Mouse (Mus musculus) forebrain, embryonic 16.5 days (tissue): ENCODE results near the gene Anxa5. TPM values are rescaled to one million over a fixed set of nuclear protein-coding genes. Genes with fewer than 3 reads are reported as not detected.

Experiments used
- ATAC-seq: fragments of 200-750 bp; cut with Nextera tagmentation; 2 replicates; pipeline ENCODE4 v1.8.0; 2017; ENCODE audit warnings: mild to moderate bottlenecking, moderate library complexity
- H3K27ac ChIP-seq: fragments of 300-500 bp; sonication (generic); 2 replicates; pipeline ENCODE4 v1.5.1; 2014; ENCODE audit warnings: low read length, control low read depth
- H3K27me3 ChIP-seq: fragments of 300-500 bp; sonication (generic); replicated peaks from 2 replicates; pipeline ENCODE4 v1.6.1; 2014; ENCODE audit warnings: low read length; ENCODE audit not compliant: control insufficient read depth, insufficient read depth
- H3K36me3 ChIP-seq: fragments of 300-500 bp; sonication (generic); 2 replicates; pipeline ENCODE4 v1.6.1; 2014; ENCODE audit not compliant: control insufficient read depth, insufficient read depth
- H3K4me1 ChIP-seq: fragments of 300-500 bp; sonication (generic); replicated peaks from 2 replicates; pipeline ENCODE4 v1.6.1; 2014; ENCODE audit warnings: low read length; ENCODE audit not compliant: control insufficient read depth, insufficient read depth
- H3K4me2 ChIP-seq: fragments of 300-500 bp; sonication (generic); 2 replicates; pipeline ENCODE4 v1.6.1; 2014; ENCODE audit warnings: mild to moderate bottlenecking, low read length, control low read depth
- H3K4me3 ChIP-seq: fragments of 300-500 bp; sonication (generic); replicated peaks from 2 replicates; pipeline ENCODE4 v1.5.1; 2014; ENCODE audit warnings: mild to moderate bottlenecking, low read length, control low read depth
- H3K9ac ChIP-seq: fragments of 300-500 bp; sonication (generic); replicated peaks from 2 replicates; pipeline ENCODE4 v1.6.1; 2014; ENCODE audit warnings: low read depth, low read length, control low read depth
- H3K9me3 ChIP-seq: fragments of 300-500 bp; sonication (generic); 2 replicates; pipeline ENCODE4 v1.6.1; 2016; ENCODE audit warnings: low read length; ENCODE audit not compliant: control insufficient read depth
- WGBS: fragments of 180-500 bp; shearing (Covaris S2); extraction: QIAGEN DNeasy Blood & Tissue Kit; methylation state at CpG from one replicate; pipeline ENCODE4 v1.1.7; 2014; 5-methylcytosine and 5-hydroxymethylcytosine counted together
- polyA plus RNA-seq: library from polyadenylated mRNA; unstranded; fragments of >200 nt; fragmentation: Nextera tagmentation; extraction: Ambion mirVana; gene quantifications from 2 replicates; pipeline ENCODE4 v1.2.1, GENCODE M21; 2015

Gene Anxa5
- 54.3 and 72.7 TPM in 2 replicates for polyA plus RNA-seq

GRCm38 (mm10) chr3:36475532-36476087 is at the start of gene Anxa5, which contains the start of gene 1810062G17Rik:
Gene Anxa5, minus strand, starts transcription at chr3:36475894.
Gene 1810062G17Rik, plus strand, starts transcription at chr3:36475937.
- peak within 1 kb of the TSS; percentile 70 for H3K4me3 ChIP-seq
- no peaks in the 10 kb centered on the region for H3K36me3 ChIP-seq
- peak within 1 kb of the TSS; percentile 63 for H3K9ac ChIP-seq
- no peaks in the 10 kb centered on the region for H3K27me3 ChIP-seq
- peaks cover 13% of the 10 kb centered on the region for H3K4me1 ChIP-seq
- ATAC-seq, result peak; percentile 97
- H3K27ac ChIP-seq, result no peak within 1 kb of the TSS
- H3K9me3 ChIP-seq, result no peaks in the 10 kb centered on the region
- under 1% methylated on average over 32 of the region's 32 CpGs for WGBS
- H3K4me2 ChIP-seq, result peak within 1 kb of the TSS; percentile 99

DNA sequence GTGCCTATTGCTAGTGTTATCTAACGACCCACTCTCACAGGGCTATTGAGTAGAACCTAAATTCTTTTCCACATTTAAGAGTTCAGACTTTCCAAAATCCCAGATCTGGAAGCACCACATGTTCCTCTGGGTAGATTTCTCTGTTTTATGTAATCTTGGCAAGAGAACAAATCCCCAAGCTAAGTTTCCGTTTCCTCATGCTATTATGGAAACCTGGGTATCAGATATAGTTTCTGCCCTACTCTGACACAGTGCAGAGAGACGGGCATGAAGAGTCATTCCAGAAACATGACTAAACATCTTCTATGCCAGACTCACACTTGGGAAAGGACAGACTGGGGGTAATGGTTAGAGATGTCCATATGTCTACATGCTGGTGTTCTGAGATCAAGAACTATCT is 48.8 kb upstream of the Anxa5 start:
- peaks cover 11% of the 10 kb centered on the region; the same call in 1 of the 2 replicates for H3K27me3 ChIP-seq
- no peaks in the 10 kb centered on the region for H3K36me3 ChIP-seq
- ATAC-seq, result no peak
- H3K4me1 ChIP-seq, result peaks cover 9% of the 10 kb centered on the region
- H3K9ac ChIP-seq, result no peak overlapping the region
- no peak overlapping the region for H3K27ac ChIP-seq
- WGBS, result 80% methylated on average over 3 of the region's 3 CpGs
- no peak overlapping the region for H3K4me3 ChIP-seq
- H3K4me2 ChIP-seq, result no peak overlapping the region
- no peaks in the 10 kb centered on the region for H3K9me3 ChIP-seq

GRCm38 (mm10) chr3:36522137-36522536 is 46.4 kb upstream of the Anxa5 start:
- Histone ChIP-seq H3K9me3 (no peaks in the 10 kb centered on the region), H3K4me1 (peaks cover 9% of the 10 kb centered on the region), H3K36me3 (no peaks in the 10 kb centered on the region), H3K27me3 (peaks cover 11% of the 10 kb centered on the region; the same call in 1 of the 2 replicates), H3K4me3 (no peak overlapping the region), H3K27ac (no peak overlapping the region), H3K9ac (no peak overlapping the region), H3K4me2 (no peak overlapping the region)
- WGBS, result 6% methylated on average over 4 of the region's 4 CpGs
- ATAC-seq, result no peak

DNA sequence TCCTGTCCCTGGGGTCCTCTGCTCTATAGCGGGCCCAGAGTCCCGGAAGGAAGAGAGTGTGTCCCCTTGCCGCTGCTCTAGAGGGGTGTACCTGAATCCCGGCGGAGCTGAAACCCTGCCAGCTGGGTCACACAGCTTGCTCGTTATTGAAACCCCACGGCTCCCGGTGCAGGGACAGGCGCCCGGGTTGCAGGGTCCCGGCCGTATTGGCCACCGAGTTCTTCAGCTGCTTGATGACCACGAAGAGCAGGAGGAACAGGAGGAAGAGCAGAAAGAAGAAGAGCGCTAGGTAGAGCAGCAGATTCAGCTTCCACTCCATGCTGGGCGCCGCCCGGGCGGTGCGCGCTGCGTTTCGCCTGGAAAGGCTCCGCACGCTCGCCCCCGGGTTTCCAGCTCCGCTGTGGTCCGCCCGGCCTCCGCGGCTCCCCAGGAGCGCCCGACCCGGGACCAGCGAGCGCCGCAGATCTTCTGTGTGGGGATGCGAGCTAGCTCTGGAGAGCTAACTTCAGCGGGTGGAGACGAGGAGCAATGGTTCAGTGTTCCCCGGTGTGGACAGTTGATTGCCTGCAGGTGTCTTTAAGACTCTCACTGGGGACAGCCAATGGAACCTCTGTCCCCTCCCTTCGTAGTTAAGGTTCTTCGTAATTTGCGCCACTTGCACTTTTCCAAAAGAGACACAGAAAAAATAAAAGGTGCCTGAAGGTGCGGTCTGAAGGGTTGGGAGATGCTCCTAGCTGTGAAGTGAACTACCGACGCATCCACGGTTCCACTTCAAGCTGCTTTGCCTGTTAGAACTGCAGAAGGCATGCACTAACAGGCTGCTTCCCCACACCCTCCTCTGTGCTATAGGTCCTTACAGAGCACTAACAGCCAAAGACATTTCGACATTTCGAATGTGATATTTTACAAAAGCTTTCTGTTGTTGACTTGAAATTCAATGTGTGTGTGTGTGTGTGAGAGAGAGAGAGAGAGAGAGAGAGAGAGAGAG is 45.7 kb upstream of the Anxa5 start, which contains the start of gene Gm11549:
Gene Gm11549, minus strand, starts transcription at position 741 of the 988 bp plus-strand sequence.
- no peaks in the 10 kb centered on the region for H3K9me3 ChIP-seq
- peak; percentile 81 for ATAC-seq
- under 1% methylated on average over 51 of the region's 51 CpGs for WGBS

GRCm38 (mm10) chr3:36516196-36516595 is 40.5 kb upstream of the Anxa5 start:
- H3K4me3 ChIP-seq, result no peak overlapping the region
- no peak for ATAC-seq

More for the DNA sequence above, 45.7 kb upstream of the Anxa5 start, which contains the start of gene Gm11549:
- H3K27ac ChIP-seq, result no peak within 1 kb of the TSS
- peak within 1 kb of the TSS; percentile 90 for H3K4me2 ChIP-seq
- no peaks in the 10 kb centered on the region for H3K36me3 ChIP-seq
- peaks cover 11% of the 10 kb centered on the region; the same call in 1 of the 2 replicates for H3K27me3 ChIP-seq
- H3K4me3 ChIP-seq, result peak within 1 kb of the TSS; percentile 59
- H3K9ac ChIP-seq, result peak within 1 kb of the TSS; percentile 60
- H3K4me1 ChIP-seq, result peaks cover 9% of the 10 kb centered on the region

DNA sequence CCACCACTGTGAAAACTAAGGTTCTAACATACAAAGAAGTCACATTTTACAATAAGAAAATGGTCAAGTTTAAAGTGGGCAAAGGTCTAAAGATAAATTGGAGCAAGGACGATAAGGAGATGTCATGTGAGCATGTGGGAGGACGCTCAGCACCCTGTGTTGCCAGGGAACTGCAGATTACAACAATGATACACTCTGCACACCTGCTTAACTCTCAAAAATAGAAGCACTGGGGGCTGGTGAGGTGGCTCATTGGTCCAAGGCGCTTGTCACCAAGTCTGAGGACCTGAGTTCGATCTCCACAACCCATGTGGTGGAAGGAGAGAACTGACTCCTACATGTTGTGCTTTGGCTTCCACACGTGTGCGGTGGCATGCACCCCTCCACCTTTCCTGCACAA is 35.8 kb upstream of the Anxa5 start:
- H3K9me3 ChIP-seq, result no peaks in the 10 kb centered on the region
- H3K36me3 ChIP-seq, result no peaks in the 10 kb centered on the region
- no peaks in the 10 kb centered on the region for H3K4me1 ChIP-seq
- no peak for ATAC-seq
- no peak overlapping the region for H3K9ac ChIP-seq
- 90% methylated on average over 6 of the region's 6 CpGs for WGBS
- H3K4me3 ChIP-seq, result no peak overlapping the region
- no peak overlapping the region for H3K4me2 ChIP-seq
- no peaks in the 10 kb centered on the region for H3K27me3 ChIP-seq
- no peak overlapping the region for H3K27ac ChIP-seq

More at GRCm38 (mm10) chr3:36516196-36516595, 40.5 kb upstream of the Anxa5 start:
- Histone ChIP-seq H3K27me3 (0 out of 2 replicates have a peak, but pooled peaks cover 5% of the 10 kb centered on the region), H3K4me1 (peaks cover 4% of the 10 kb centered on the region), H3K4me2 (no peak overlapping the region), H3K27ac (no peak overlapping the region), H3K9ac (no peak overlapping the region), H3K36me3 (no peaks in the 10 kb centered on the region), H3K9me3 (no peaks in the 10 kb centered on the region)
- WGBS, result 88% methylated on average over 9 of the region's 9 CpGs

DNA sequence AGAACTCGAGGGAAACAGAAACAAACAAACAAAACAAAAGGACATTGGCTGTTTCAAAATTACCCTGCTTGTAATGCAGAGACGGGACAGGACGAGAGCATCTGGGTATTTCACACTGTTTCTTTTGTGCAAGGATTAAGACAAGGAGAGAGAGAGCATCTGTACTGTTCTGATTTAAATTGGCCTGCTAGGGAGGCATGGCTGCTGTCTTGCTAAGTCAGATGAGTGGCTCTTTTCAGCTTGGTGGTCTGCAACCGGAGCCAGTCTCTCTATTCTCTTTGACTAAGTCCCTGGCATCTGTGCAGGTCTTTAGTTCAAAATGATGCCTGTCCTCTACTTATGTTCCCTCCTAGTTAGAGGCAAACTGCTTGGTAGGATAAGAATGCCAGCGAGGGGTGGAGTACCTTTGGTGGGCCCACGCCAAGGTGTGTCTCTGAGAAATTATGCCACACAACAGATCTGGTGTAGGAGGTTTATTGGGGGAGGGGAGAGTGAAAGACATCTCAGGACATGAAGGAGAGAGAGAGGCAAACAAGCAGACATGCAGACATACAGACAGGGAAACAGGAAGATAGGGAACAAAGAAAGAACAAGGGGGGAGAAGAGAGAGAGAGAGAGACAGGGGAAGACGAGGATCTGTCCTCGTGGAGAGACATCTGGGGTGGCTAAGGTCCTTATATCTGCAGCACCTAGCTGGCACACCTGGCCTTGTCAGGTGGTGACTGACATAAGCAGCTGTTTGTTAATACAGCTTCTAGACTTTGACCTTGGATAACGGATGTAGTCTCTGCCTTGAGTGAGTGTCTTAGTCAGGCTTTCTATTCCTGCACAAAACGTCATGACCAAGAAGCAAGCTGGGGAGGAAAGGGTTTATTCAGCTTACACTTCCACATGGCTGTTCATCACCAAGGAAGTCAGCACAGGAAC is 30.4 kb upstream of the Anxa5 start:
- Histone ChIP-seq H3K4me3 (no peak overlapping the region), H3K27ac (no peak overlapping the region), H3K36me3 (no peaks in the 10 kb centered on the region), H3K9me3 (no peaks in the 10 kb centered on the region), H3K27me3 (no peaks in the 10 kb centered on the region), H3K4me1 (0 out of 2 replicates have a peak, but pooled peaks cover 3% of the 10 kb centered on the region), H3K4me2 (no peak overlapping the region), H3K9ac (no peak overlapping the region)
- ATAC-seq, result no peak
- WGBS, result 42% methylated on average over 10 of the region's 10 CpGs

DNA sequence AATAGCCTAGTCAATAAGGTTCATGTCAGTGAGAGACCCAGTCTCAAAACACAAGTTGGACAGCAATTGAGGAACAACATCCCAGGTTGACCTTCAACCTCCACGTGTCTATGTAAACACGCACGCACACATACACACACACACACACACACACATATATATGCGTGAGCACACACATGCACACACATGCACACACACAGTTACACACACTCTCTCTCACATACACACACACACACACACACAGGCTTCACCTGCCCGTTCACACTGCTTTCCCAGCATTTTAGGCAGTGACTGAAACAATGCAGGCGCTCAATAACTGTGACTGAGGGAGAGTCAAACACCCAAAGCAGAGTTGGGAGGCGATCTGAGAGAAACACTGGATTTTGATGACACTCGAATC is 29.6 kb upstream of the Anxa5 start:
- no peak overlapping the region for H3K27ac ChIP-seq
- 75% methylated on average over 8 of the region's 8 CpGs for WGBS
- no peak overlapping the region for H3K4me3 ChIP-seq
- H3K36me3 ChIP-seq, result no peaks in the 10 kb centered on the region
- no peak overlapping the region for H3K4me2 ChIP-seq
- H3K9me3 ChIP-seq, result no peaks in the 10 kb centered on the region
- no peak overlapping the region for H3K9ac ChIP-seq
- no peaks in the 10 kb centered on the region for H3K27me3 ChIP-seq
- no peak for ATAC-seq
- 0 out of 2 replicates have a peak, but pooled peaks cover 3% of the 10 kb centered on the region for H3K4me1 ChIP-seq
